Mouse (Mus musculus) small intestine, adult 10 weeks (tissue): ENCODE measurements around the gene Rragb. TPM values are rescaled to one million over a fixed set of nuclear protein-coding genes. Genes with fewer than 3 reads are reported as not detected.

ENCODE experiments used
- polyA plus RNA-seq: library from polyadenylated mRNA; stranded (reverse); fragments of 350-450 nt; fragmentation: Illumina TruSeq; extraction: RNeasy Lipid Tissue Mini Kit (QIAGEN cat#74804); gene quantifications from one replicate; pipeline ENCODE4 v1.2.3, GENCODE M21; 2014; ENCODE audit warnings: low replicate concordance

The Rragb gene
- 1.6 TPM for polyA plus RNA-seq

DNA sequence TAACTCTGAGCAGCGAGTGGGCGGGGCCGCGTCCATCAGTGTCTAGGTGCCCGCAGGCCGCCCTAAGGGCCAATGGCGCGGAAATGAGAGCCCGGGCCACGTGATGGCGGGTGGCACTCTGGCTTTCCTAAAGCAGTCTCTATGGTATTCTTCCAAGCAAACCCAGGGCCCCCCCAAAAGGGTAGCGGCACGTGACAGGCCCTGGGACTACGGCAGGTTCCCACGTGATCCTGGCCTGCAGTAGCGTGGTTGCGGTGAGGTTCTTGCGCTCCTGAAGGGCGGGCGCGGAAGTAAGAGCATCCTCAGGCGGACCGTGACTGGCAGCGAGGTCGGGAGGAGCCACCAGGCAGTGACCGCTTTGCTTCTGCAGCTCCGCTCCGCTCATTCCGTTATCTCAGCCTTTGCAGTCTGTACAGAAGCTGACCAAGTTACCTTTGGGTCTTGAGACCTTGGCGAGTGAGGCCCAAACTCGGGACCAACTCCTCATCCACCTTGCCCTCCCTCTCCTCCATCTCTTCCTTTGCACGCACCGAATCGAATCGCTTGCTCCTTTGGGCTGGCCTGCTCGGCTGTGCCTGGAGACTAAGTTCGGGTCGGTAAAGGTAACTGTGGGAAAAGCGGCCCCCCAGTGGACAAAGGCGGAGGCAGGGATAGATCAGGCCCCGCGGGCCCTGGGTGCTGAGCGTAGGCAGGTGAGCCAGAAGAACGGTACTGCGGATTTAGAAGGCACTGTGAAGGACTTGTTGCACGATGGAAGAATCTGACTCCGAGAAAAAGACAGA is at the start of gene Rragb:
Gene Rragb (plus strand): TSS at position 248 of the 782 bp plus-strand sequence.

DNA sequence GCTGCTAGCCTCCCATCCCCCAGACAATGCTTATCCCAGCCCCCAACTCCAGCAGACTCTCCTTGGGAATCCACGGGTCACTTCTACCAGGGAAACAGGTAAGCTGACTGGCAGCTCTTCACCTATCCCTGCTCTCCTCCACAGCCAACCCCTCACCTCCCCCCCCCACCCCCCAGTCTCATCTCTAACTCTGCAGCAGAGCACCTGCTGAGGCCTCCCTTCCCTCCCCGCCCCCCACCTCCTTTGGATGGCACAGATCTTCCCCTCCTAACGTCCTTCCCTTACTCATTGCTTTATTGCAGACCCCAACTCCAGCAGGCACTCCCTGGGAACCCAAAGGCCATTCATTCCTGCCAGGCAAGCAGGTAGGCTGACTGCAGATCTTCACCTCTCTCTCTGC is 21.3 kb upstream of the Rragb start, which contains the start of gene Foxr2:
Gene Foxr2 (plus strand): TSS at position 301 of the 400 bp plus-strand sequence.

Other genes with a start within 250 kb of the Rragb start
- gene Usp51, start 133.5 kb upstream of the Rragb start, polyA plus RNA-seq = not detected
- gene Mageh1, start 102.4 kb upstream of the Rragb start, polyA plus RNA-seq = 4.9 TPM
- not detected for gene Foxr2, start 21.2 kb upstream of the Rragb start, polyA plus RNA-seq
- gene Klf8, start 97.5 kb downstream of the Rragb start, polyA plus RNA-seq = 0.89 TPM